Mouse (Mus musculus) myocyte (in vitro differentiated cells): ENCODE data around the gene Espn. TPM values are rescaled to one million over a fixed set of nuclear protein-coding genes. Genes with fewer than 3 reads are reported as not detected.

ENCODE experiments used
- H3K27me3 ChIP-seq: one replicate; pipeline ENCODE4 v1.6.1; 2011; ENCODE audit not compliant: control insufficient read depth, insufficient read depth, insufficient read length
- H3K36me3 ChIP-seq: one replicate; pipeline ENCODE4 v1.6.1; 2011; ENCODE audit not compliant: control insufficient read depth, insufficient read depth
- H3K4me2 ChIP-seq: one replicate; pipeline ENCODE4 v1.6.1; 2011; ENCODE audit warnings: low read depth, control low read depth
- H3K4me3 ChIP-seq: one replicate; pipeline ENCODE4 v1.5.1; 2011; ENCODE audit warnings: mild to moderate bottlenecking, control low read depth, moderate library complexity
- H3K79me2 ChIP-seq: one replicate; pipeline ENCODE4 v1.6.1; 2011; ENCODE audit not compliant: control insufficient read depth, insufficient read depth
- H3ac ChIP-seq: one replicate; pipeline ENCODE4 v1.6.1; 2011; ENCODE audit not compliant: control insufficient read depth, insufficient read length
- CEBPB ChIP-seq: IDR thresholded peaks from 2 replicates; pipeline ENCODE4 v1.6.1; 2011; ENCODE audit warnings: mild to moderate bottlenecking, moderate library complexity; ENCODE audit not compliant: poor library complexity, insufficient read depth, severe bottlenecking
- E2F4 ChIP-seq: IDR thresholded peaks from one replicate; pipeline ENCODE4 v1.6.1; 2011; ENCODE audit warnings: mild to moderate bottlenecking, control low read depth, moderate library complexity; ENCODE audit not compliant: insufficient read depth
- MAX ChIP-seq: IDR thresholded peaks from one replicate; pipeline ENCODE4 v1.6.1; 2011; ENCODE audit warnings: low read depth, mild to moderate bottlenecking, control low read depth
- MYOD1 ChIP-seq, 3 experiments: IDR thresholded peaks; one replicate each; pipeline ENCODE4 v1.6.1; 2011; ENCODE audit warnings: control low read depth in 2 of 3, low read depth in 2 of 3, mild to moderate bottlenecking in 2 of 3, moderate library complexity in 1 of 3; ENCODE audit not compliant: insufficient read length in 2 of 3, control insufficient read depth in 1 of 3
- MYOG ChIP-seq, 3 experiments: IDR thresholded peaks; one replicate each; pipeline ENCODE4 v1.6.1; 2011; ENCODE audit warnings: control low read depth in 2 of 3, low read depth in 2 of 3, mild to moderate bottlenecking in 2 of 3; ENCODE audit not compliant: insufficient read length in 2 of 3, control insufficient read depth in 1 of 3, insufficient read depth in 1 of 3
- POLR2A ChIP-seq: IDR thresholded peaks from one replicate; pipeline ENCODE4 v1.6.1; 2011; ENCODE audit warnings: low read depth, mild to moderate bottlenecking, control low read depth, moderate library complexity; ENCODE audit not compliant: insufficient read length
- POLR2AphosphoS2 ChIP-seq: IDR thresholded peaks from one replicate; pipeline ENCODE4 v1.6.1; 2011; ENCODE audit warnings: low read depth, control low read depth; ENCODE audit not compliant: insufficient read length
- REST ChIP-seq: IDR thresholded peaks from one replicate; pipeline ENCODE4 v1.6.1; 2011; ENCODE audit warnings: mild to moderate bottlenecking, control low read depth, moderate library complexity; ENCODE audit not compliant: insufficient read depth, insufficient read length
- SRF ChIP-seq: IDR thresholded peaks from one replicate; pipeline ENCODE4 v1.6.1; 2011; ENCODE audit warnings: low read depth; ENCODE audit not compliant: control insufficient read depth, insufficient read length
- TCF12 ChIP-seq: IDR thresholded peaks from one replicate; pipeline ENCODE4 v1.6.1; 2011; ENCODE audit warnings: mild to moderate bottlenecking, control low read depth; ENCODE audit not compliant: poor library complexity, insufficient read depth, severe bottlenecking
- TCF3 ChIP-seq: IDR thresholded peaks from one replicate; pipeline ENCODE4 v1.6.1; 2011; ENCODE audit warnings: low read depth, control low read depth; ENCODE audit not compliant: insufficient read length
- USF1 ChIP-seq: IDR thresholded peaks from one replicate; pipeline ENCODE4 v1.6.1; 2011; ENCODE audit warnings: low read depth, mild to moderate bottlenecking, control low read depth, moderate library complexity
- polyA plus RNA-seq: library from polyadenylated mRNA; unstranded; fragments of >200 nt; fragmentation: generic; extraction: Trizol; gene quantifications from one replicate; pipeline ENCODE4 v1.2.1, GENCODE M21; 2012; ENCODE audit warnings: missing spikeins

Gene Espn
- polyA plus RNA-seq, 1 experiment, result 0.65 TPM

GRCm38 (mm10) chr4:152136112-152136875, 15.9 kb downstream of the Espn start:
- Histone ChIP-seq H3ac (no peak overlapping the region), H3K27me3 (peaks cover 26% of the 10 kb centered on the region), H3K4me3 (no peak overlapping the region), H3K4me2 (no peak overlapping the region), H3K79me2 (no peaks in the 10 kb centered on the region), H3K36me3 (no peaks in the 10 kb centered on the region)
- TF ChIP-seq POLR2A (no peak), MYOG (IDR thresholded peaks at IDR 0.05; ENCODE audit: control insufficient read depth in 1 of 3, insufficient read depth in 1 of 3, insufficient read length in 2 of 3, low read depth in 2 of 3) (no peak), POLR2AphosphoS2 (no peak)

GRCm38 (mm10) chr4:152135363-152135762, 16.8 kb downstream of the Espn start:
- Histone ChIP-seq H3K27me3 (peaks cover 22% of the 10 kb centered on the region), H3K36me3 (no peaks in the 10 kb centered on the region), H3ac (no peak overlapping the region), H3K4me2 (no peak overlapping the region), H3K79me2 (no peaks in the 10 kb centered on the region), H3K4me3 (no peak overlapping the region)
- no peak for TF ChIP-seq REST
- no peak for TF ChIP-seq MYOG (IDR thresholded peaks at IDR 0.05; ENCODE audit: control insufficient read depth in 1 of 3, insufficient read depth in 1 of 3, insufficient read length in 2 of 3, low read depth in 2 of 3)
- TF ChIP-seq MAX, result no peak
- TF ChIP-seq POLR2A, result no peak

- H3K36me3 ChIP-seq, result no peaks in the 10 kb centered on the region
- no peak overlapping the region for H3K4me2 ChIP-seq
- TF ChIP-seq MYOD1 (IDR thresholded peaks at IDR 0.05; ENCODE audit: control insufficient read depth in 1 of 3, insufficient read length in 2 of 3, low read depth in 2 of 3) (peak in 1 of 3 experiments; percentile 6), CEBPB (no peak)
- H3K79me2 ChIP-seq, result no peaks in the 10 kb centered on the region
- H3ac ChIP-seq, result no peak overlapping the region
- no peak overlapping the region for H3K4me3 ChIP-seq
- peaks cover 27% of the 10 kb centered on the region for H3K27me3 ChIP-seq
Observed at GRCm38 (mm10) chr4:152134507-152134906, 17.7 kb downstream of the Espn start.

GRCm38 (mm10) chr4:152133213-152133612, 19.0 kb downstream of the Espn start:
- Histone ChIP-seq H3K4me2 (no peak overlapping the region), H3K27me3 (peaks cover 33% of the 10 kb centered on the region), H3K36me3 (no peaks in the 10 kb centered on the region), H3K79me2 (no peaks in the 10 kb centered on the region), H3K4me3 (no peak overlapping the region), H3ac (no peak overlapping the region)
- no peak for TF ChIP-seq REST
- no peak for TF ChIP-seq MAX
- no peak for TF ChIP-seq TCF12
- TF ChIP-seq MYOD1 (IDR thresholded peaks at IDR 0.05; ENCODE audit: control insufficient read depth in 1 of 3, insufficient read length in 2 of 3, low read depth in 2 of 3), result no peak

- H3ac ChIP-seq, result no peak overlapping the region
- no peaks in the 10 kb centered on the region for H3K79me2 ChIP-seq
- no peaks in the 10 kb centered on the region for H3K36me3 ChIP-seq
- H3K4me2 ChIP-seq, result no peak overlapping the region
- peaks cover 38% of the 10 kb centered on the region for H3K27me3 ChIP-seq
- no peak overlapping the region for H3K4me3 ChIP-seq
- TF ChIP-seq POLR2AphosphoS2 (no peak), E2F4 (no peak), MAX (no peak), REST (no peak), TCF12 (no peak), TCF3 (no peak), SRF (no peak), CEBPB (no peak), USF1 (no peak), MYOG (IDR thresholded peaks at IDR 0.05; ENCODE audit: control insufficient read depth in 1 of 3, insufficient read depth in 1 of 3, insufficient read length in 2 of 3, low read depth in 2 of 3) (no peak), POLR2A (no peak), MYOD1 (IDR thresholded peaks at IDR 0.05; ENCODE audit: control insufficient read depth in 1 of 3, insufficient read length in 2 of 3, low read depth in 2 of 3) (no peak)
Observed at GRCm38 (mm10) chr4:152132772-152133169, 19.4 kb downstream of the Espn start.
